Mouse (Mus musculus) ES-E14 (cell line): Measurements from ENCODE around the gene Pld4.

Experiments used
- MAFK ChIP-seq: IDR thresholded peaks from 2 replicates; pipeline ENCODE4 v1.6.1; 2014; ENCODE audit warnings: mild to moderate bottlenecking, low read depth, low read length, inconsistent platforms; ENCODE audit not compliant: insufficient read depth
- ZC3H11A ChIP-seq: IDR thresholded peaks from 2 replicates; pipeline ENCODE4 v1.6.1; 2012; ENCODE audit warnings: low read depth, mild to moderate bottlenecking, inconsistent platforms, low read length, borderline replicate concordance

DNA sequence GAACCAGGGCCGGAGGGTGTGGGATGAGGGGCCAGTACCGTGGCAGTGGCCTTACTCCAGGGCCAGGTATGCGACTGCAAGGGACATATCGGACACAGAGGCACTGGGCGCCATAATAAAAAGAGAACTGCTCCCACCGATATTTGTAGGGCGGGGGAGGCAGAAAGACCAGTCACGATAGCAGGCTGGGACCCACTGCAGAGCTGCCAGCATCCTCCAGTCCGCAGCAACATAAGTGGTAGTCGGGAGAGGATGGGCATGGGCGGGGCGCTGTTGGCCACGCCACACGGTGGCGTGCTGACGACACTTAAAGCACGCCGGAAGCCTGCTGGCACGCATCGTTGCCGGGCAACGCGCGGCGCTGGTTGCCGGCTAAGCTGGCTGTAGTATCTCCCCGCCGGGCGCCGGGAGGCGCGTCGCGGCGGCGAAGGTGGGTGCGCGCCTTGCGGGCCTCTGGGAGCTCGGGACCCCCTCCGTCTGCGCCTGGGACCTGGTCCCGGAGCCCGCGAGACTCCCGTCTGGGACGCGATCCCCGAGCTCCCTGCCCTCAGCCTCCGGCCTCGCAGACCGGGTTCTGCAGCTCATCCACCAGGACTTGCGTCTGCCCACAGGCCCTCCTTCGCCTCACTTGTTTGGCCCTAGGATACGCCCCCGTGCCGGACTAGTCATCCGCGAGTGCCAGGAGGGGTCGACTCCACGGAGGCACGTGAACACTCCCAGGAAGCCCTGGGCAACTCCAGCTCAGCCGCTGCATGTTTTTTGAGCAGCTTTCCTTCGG is 48.3 kb downstream of the Pld4 start, which contains the start of gene Clba1:
- no peak for TF ChIP-seq MAFK
- no peak for TF ChIP-seq ZC3H11A
